Mouse (Mus musculus) hindbrain, embryonic 11.5 days (tissue): ENCODE data around the gene Cpt1b. TPM values are rescaled to one million over a fixed set of nuclear protein-coding genes. Genes with fewer than 3 reads are reported as not detected.
A peak's percentile ranks its signal among the peaks of the same experiment; 100 is the strongest.

Experiments
- ATAC-seq: fragments of 200-750 bp; cut with Nextera tagmentation; 2 replicates; pipeline ENCODE4 v1.8.0; 2017; ENCODE audit warnings: mild to moderate bottlenecking, moderate TSS enrichment, moderate library complexity; ENCODE audit not compliant: low FRiP score
- DNase-seq: peaks from one replicate; pipeline ENCODE4 v3.0.0-alpha.2; 2015; ENCODE audit warnings: low spot score
- H3K27ac ChIP-seq: fragments of 300-500 bp; sonication (generic); 2 replicates; pipeline ENCODE4 v1.5.1; 2014; ENCODE audit warnings: mild to moderate bottlenecking, low read depth, low read length
- H3K27me3 ChIP-seq: fragments of 300-500 bp; sonication (generic); 2 replicates; pipeline ENCODE4 v1.6.1; 2014; ENCODE audit warnings: mild to moderate bottlenecking, low read length, moderate library complexity, mixed read lengths; ENCODE audit not compliant: control insufficient read depth, insufficient read depth
- H3K36me3 ChIP-seq: fragments of 300-500 bp; sonication (generic); 2 replicates; pipeline ENCODE4 v1.6.1; 2014; ENCODE audit warnings: mild to moderate bottlenecking, low read length, moderate library complexity, mixed read lengths; ENCODE audit not compliant: control insufficient read depth, insufficient read depth
- H3K4me1 ChIP-seq: fragments of 300-500 bp; sonication (generic); replicated peaks from 2 replicates; pipeline ENCODE4 v1.6.1; 2014; ENCODE audit warnings: low read length, mixed read lengths; ENCODE audit not compliant: control insufficient read depth, insufficient read depth
- H3K4me2 ChIP-seq: fragments of 300-500 bp; sonication (generic); replicated peaks from 2 replicates; pipeline ENCODE4 v1.6.1; 2014; ENCODE audit warnings: mild to moderate bottlenecking, low read depth, low read length
- H3K4me3 ChIP-seq: fragments of 300-500 bp; sonication (generic); 2 replicates; pipeline ENCODE4 v1.5.1; 2014; ENCODE audit warnings: low read depth, low read length
- H3K9ac ChIP-seq: fragments of 300-500 bp; sonication (generic); 2 replicates; pipeline ENCODE4 v1.6.1; 2014; ENCODE audit warnings: low read depth, low read length
- H3K9me3 ChIP-seq: fragments of 300-500 bp; sonication (generic); 2 replicates; pipeline ENCODE4 v1.6.1; 2016; ENCODE audit warnings: low read length; ENCODE audit not compliant: control insufficient read depth
- WGBS: fragments of 180-500 bp; shearing (Covaris S2); extraction: QIAGEN DNeasy Blood & Tissue Kit; methylation state at CpG from one replicate; pipeline ENCODE4 v1.1.7; 2014; 5-methylcytosine and 5-hydroxymethylcytosine counted together
- polyA plus RNA-seq: library from polyadenylated mRNA; unstranded; fragments of >200 nt; fragmentation: Nextera tagmentation; extraction: Ambion mirVana; gene quantifications from 2 replicates; pipeline ENCODE4 v1.2.1, GENCODE M21; 2014

Gene Cpt1b
- polyA plus RNA-seq, 1 experiment from 2014 or later: 0.93 TPM

DNA sequence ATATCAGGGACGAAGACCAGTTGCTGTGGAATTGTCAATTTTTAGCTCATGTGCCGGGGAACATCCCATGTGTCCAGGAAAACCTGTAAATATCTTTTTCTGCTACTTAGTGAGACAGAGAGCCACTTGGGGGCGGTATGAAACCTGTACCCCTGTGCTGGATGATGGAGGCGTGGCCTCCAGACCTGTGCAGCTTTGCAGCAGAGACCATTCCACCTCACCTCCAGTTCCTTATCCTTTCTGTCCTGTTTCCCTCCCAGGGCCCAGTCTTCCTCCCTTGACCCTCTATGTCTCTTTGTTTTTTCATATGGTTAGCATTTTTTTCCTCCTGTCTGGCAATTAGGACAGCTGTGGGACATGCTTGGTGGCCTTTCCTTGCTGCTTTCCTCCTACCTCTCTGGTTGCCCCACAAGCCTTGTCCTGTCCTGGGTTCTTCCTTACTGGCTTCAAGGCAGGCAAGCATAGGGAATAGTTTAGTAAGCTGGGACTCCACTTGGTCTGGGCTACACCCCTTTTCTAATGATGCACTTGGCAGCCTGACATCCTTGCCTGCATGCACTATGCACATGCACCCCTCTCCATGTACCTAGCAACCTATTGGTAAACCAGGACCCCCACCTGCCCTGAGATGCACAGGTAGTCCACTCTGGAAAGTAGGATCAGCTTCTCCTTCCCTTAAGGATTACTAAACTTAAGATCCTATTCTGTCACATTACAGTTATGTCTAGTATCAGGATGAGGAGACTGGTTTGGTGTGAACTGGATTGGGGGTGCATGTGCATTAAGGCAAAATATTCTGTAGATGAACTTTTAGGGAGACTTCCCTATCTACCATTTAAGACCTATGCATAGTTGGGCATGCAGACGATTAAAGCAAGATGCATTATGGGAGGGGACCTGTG, 37.9 kb upstream of the Cpt1b start:
- WGBS: 67% methylated on average over 5 of the region's 5 CpGs
- Histone ChIP-seq H3K9me3 (no peaks in the 10 kb centered on the region), H3K9ac (no peak overlapping the region), H3K4me1 (no peaks in the 10 kb centered on the region), H3K4me3 (no peak overlapping the region), H3K4me2 (no peak overlapping the region), H3K27ac (no peak overlapping the region), H3K27me3 (no peaks in the 10 kb centered on the region), H3K36me3 (peaks cover 7% of the 10 kb centered on the region; the same call in 1 of the 2 replicates)
- DNase-seq (no peak), ATAC-seq (no peak)

- Histone ChIP-seq H3K4me2 (no peak overlapping the region), H3K4me1 (no peaks in the 10 kb centered on the region), H3K9ac (no peak overlapping the region), H3K27ac (no peak overlapping the region), H3K27me3 (no peaks in the 10 kb centered on the region), H3K4me3 (no peak overlapping the region), H3K9me3 (no peaks in the 10 kb centered on the region), H3K36me3 (peaks cover 12% of the 10 kb centered on the region; the same call in 1 of the 2 replicates)
- ATAC-seq (no peak), DNase-seq (no peak)
- WGBS: 80% methylated on average over 7 of the region's 7 CpGs
Measured at GRCm38 (mm10) chr15:89462176-89462575, 36.5 kb upstream of the Cpt1b start.

DNA sequence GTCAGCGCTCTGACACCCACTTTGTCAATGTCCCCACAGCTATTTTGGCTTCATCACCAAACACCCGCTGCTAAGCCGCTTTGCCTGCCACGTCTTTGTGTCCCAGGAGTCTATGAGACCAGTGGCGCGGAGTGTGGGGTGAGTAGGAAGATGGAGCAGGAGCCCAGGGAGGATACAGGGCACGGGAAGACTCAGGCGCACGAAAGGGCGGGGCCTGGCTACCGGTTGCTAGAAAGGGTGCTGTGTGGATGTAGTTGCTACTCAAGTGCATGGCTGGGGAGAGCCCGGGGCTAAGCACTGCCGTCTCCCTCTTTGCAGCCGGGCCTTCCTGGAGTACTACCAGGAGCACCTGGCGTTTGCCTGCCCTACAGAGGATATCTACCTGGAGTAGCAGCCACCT, 35.7 kb upstream of the Cpt1b start:
- Histone ChIP-seq H3K9ac (no peak overlapping the region), H3K9me3 (no peaks in the 10 kb centered on the region), H3K4me2 (no peak overlapping the region), H3K4me1 (no peaks in the 10 kb centered on the region), H3K27ac (no peak overlapping the region), H3K36me3 (peaks cover 13% of the 10 kb centered on the region; the same call in 1 of the 2 replicates), H3K27me3 (no peaks in the 10 kb centered on the region), H3K4me3 (no peak overlapping the region)
- WGBS: 81% methylated on average over 15 of the region's 15 CpGs
- ATAC-seq (no peak), DNase-seq (no peak)

- no peak for DNase-seq
- Histone ChIP-seq H3K4me2 (no peak overlapping the region), H3K4me1 (peaks cover 5% of the 10 kb centered on the region; the same call in 1 of the 2 replicates), H3K9me3 (no peaks in the 10 kb centered on the region), H3K9ac (no peak overlapping the region), H3K4me3 (no peak overlapping the region), H3K36me3 (peaks cover 13% of the 10 kb centered on the region; the same call in 1 of the 2 replicates), H3K27ac (no peak overlapping the region), H3K27me3 (no peaks in the 10 kb centered on the region)
- ATAC-seq: no peak
- 76% methylated on average over 10 of the region's 10 CpGs for WGBS
Measured at GRCm38 (mm10) chr15:89460298-89460697, 34.6 kb upstream of the Cpt1b start.

- Histone ChIP-seq H3K27me3 (no peaks in the 10 kb centered on the region), H3K4me2 (no peak overlapping the region), H3K9me3 (no peaks in the 10 kb centered on the region), H3K9ac (no peak overlapping the region), H3K4me3 (no peak overlapping the region), H3K27ac (no peak overlapping the region), H3K36me3 (peaks cover 13% of the 10 kb centered on the region; the same call in 1 of the 2 replicates), H3K4me1 (peaks cover 8% of the 10 kb centered on the region; the same call in 1 of the 2 replicates)
- no peak for DNase-seq
- no peak for ATAC-seq
- WGBS: 92% methylated on average over 7 of the region's 7 CpGs
Measured at GRCm38 (mm10) chr15:89459821-89460220, 34.2 kb upstream of the Cpt1b start.

GRCm38 (mm10) chr15:89458942-89459341, 33.3 kb upstream of the Cpt1b start:
- Histone ChIP-seq H3K27ac (no peak overlapping the region), H3K36me3 (peaks cover 13% of the 10 kb centered on the region; the same call in 1 of the 2 replicates), H3K9ac (no peak overlapping the region), H3K9me3 (no peaks in the 10 kb centered on the region), H3K4me3 (no peak overlapping the region), H3K4me1 (peaks cover 8% of the 10 kb centered on the region; the same call in 1 of the 2 replicates), H3K27me3 (no peaks in the 10 kb centered on the region), H3K4me2 (no peak overlapping the region)
- ATAC-seq (no peak), DNase-seq (no peak)
- 92% methylated on average over 15 of the region's 15 CpGs for WGBS

GRCm38 (mm10) chr15:89455642-89456041, 30.0 kb upstream of the Cpt1b start:
- 89% methylated on average over 6 of the region's 6 CpGs for WGBS
- peaks cover 7% of the 10 kb centered on the region for H3K27me3 ChIP-seq
- DNase-seq: no peak
- peaks cover 7% of the 10 kb centered on the region; the same call in 1 of the 2 replicates for H3K36me3 ChIP-seq
- no peaks in the 10 kb centered on the region for H3K9me3 ChIP-seq
- H3K4me1 ChIP-seq: peaks cover 8% of the 10 kb centered on the region; the same call in 1 of the 2 replicates
- no peak overlapping the region; the same call in 1 of the 2 replicates for H3K4me3 ChIP-seq
- no peak overlapping the region for H3K27ac ChIP-seq
- peak overlapping the region; percentile 83; the same call in 1 of the 2 replicates for H3K4me2 ChIP-seq
- no peak overlapping the region for H3K9ac ChIP-seq
- no peak for ATAC-seq

- DNase-seq (peak; percentile 17), ATAC-seq (peak; percentile 53)
- peaks cover 6% of the 10 kb centered on the region; the same call in 1 of the 2 replicates for H3K36me3 ChIP-seq
- H3K4me3 ChIP-seq: peak overlapping the region; percentile 75
- peaks cover 7% of the 10 kb centered on the region for H3K27me3 ChIP-seq
- peak overlapping the region; percentile 77 for H3K9ac ChIP-seq
- H3K9me3 ChIP-seq: no peaks in the 10 kb centered on the region
- 19% methylated on average over 4 of the region's 6 CpGs for WGBS
- peak overlapping the region; percentile 51 for H3K27ac ChIP-seq
- peaks cover 8% of the 10 kb centered on the region; the same call in 1 of the 2 replicates for H3K4me1 ChIP-seq
- peak overlapping the region; percentile 83 for H3K4me2 ChIP-seq
Measured at GRCm38 (mm10) chr15:89454857-89455256, 29.2 kb upstream of the Cpt1b start.
